Mouse (Mus musculus) limb, embryonic 10.5 days (tissue): ENCODE measurements around the gene Dync1i2. TPM values are rescaled to one million over a fixed set of nuclear protein-coding genes. Genes with fewer than 3 reads are reported as not detected.

Experiments
- DNase-seq: peaks from one replicate; pipeline ENCODE4 v3.0.0-alpha.2; 2017; ENCODE audit warnings: low spot score
- H3K27ac ChIP-seq: fragments of 300-500 bp; sonication (generic); 2 replicates; pipeline ENCODE4 v1.5.1; 2016; ENCODE audit warnings: mild to moderate bottlenecking
- H3K27me3 ChIP-seq: fragments of 300-500 bp; sonication (generic); 2 replicates; pipeline ENCODE4 v1.6.1; 2016; ENCODE audit warnings: low read depth, mild to moderate bottlenecking; ENCODE audit not compliant: poor library complexity, severe bottlenecking
- H3K36me3 ChIP-seq: fragments of 300-500 bp; sonication (generic); 2 replicates; pipeline ENCODE4 v1.6.1; 2016; ENCODE audit warnings: mild to moderate bottlenecking, moderate library complexity
- H3K4me1 ChIP-seq: fragments of 300-500 bp; sonication (generic); 2 replicates; pipeline ENCODE4 v1.6.1; 2016
- H3K4me3 ChIP-seq: fragments of 300-500 bp; sonication (generic); 2 replicates; pipeline ENCODE4 v1.5.1; 2016; ENCODE audit warnings: mild to moderate bottlenecking, moderate library complexity
- H3K9me3 ChIP-seq: fragments of 300-500 bp; sonication (generic); replicated peaks from 2 replicates; pipeline ENCODE4 v1.6.1; 2016; ENCODE audit warnings: mild to moderate bottlenecking
- WGBS: fragments of 180-500 bp; shearing (Covaris S2); methylation state at CpG from one replicate; pipeline ENCODE4 v1.1.7; 2016; 5-methylcytosine and 5-hydroxymethylcytosine counted together
- polyA plus RNA-seq: library from polyadenylated mRNA; unstranded; fragments of >200 nt; fragmentation: Nextera tagmentation; extraction: Ambion mirVana; gene quantifications from 2 replicates; pipeline ENCODE4 v1.2.1, GENCODE M21; 2016

Dync1i2 gene
- polyA plus RNA-seq, 1 experiment from 2014 or later, result 95.3 TPM

GRCm38 (mm10) chr2:71191391-71192194 lies 19.9 kb upstream of the Dync1i2 start:
- Histone ChIP-seq H3K36me3 (no peaks in the 10 kb centered on the region), H3K27me3 (peaks cover 38% of the 10 kb centered on the region; the same call in 1 of the 2 replicates), H3K4me3 (no peak overlapping the region; the same call in 1 of the 2 replicates), H3K9me3 (no peaks in the 10 kb centered on the region), H3K4me1 (peaks cover 10% of the 10 kb centered on the region), H3K27ac (no peak overlapping the region)
- 37% methylated on average over 16 of the region's 16 CpGs for WGBS
- DNase-seq, result no peak

GRCm38 (mm10) chr2:71192195-71192807 lies 19.2 kb upstream of the Dync1i2 start:
- Histone ChIP-seq H3K27me3 (peaks cover 38% of the 10 kb centered on the region; the same call in 1 of the 2 replicates), H3K36me3 (no peaks in the 10 kb centered on the region), H3K27ac (no peak overlapping the region), H3K4me3 (no peak overlapping the region; the same call in 1 of the 2 replicates), H3K9me3 (no peaks in the 10 kb centered on the region), H3K4me1 (peaks cover 10% of the 10 kb centered on the region)
- WGBS, result 56% methylated on average over 17 of the region's 17 CpGs
- DNase-seq, result no peak

- Histone ChIP-seq H3K9me3 (no peaks in the 10 kb centered on the region), H3K36me3 (no peaks in the 10 kb centered on the region), H3K4me1 (peaks cover 10% of the 10 kb centered on the region), H3K27ac (no peak overlapping the region), H3K4me3 (no peak overlapping the region), H3K27me3 (peaks cover 34% of the 10 kb centered on the region; the same call in 1 of the 2 replicates)
- 87% methylated on average over 10 of the region's 10 CpGs for WGBS
- no peak for DNase-seq
Observed at GRCm38 (mm10) chr2:71194137-71194960, 17.2 kb upstream of the Dync1i2 start.

- no peak overlapping the region for H3K27ac ChIP-seq
- 86% methylated on average over 4 of the region's 4 CpGs for WGBS
- DNase-seq, result no peak
Observed at GRCm38 (mm10) chr2:71196947-71197346, 14.6 kb upstream of the Dync1i2 start.

GRCm38 (mm10) chr2:71198907-71199306 lies 12.6 kb upstream of the Dync1i2 start:
- DNase-seq, result no peak
- H3K36me3 ChIP-seq, result no peaks in the 10 kb centered on the region
- H3K27ac ChIP-seq, result no peak overlapping the region
- 54% methylated on average over 3 of the region's 3 CpGs for WGBS
- no peaks in the 10 kb centered on the region for H3K9me3 ChIP-seq
- no peak overlapping the region for H3K4me3 ChIP-seq
- no peaks in the 10 kb centered on the region for H3K27me3 ChIP-seq
- H3K4me1 ChIP-seq, result no peaks in the 10 kb centered on the region

More at GRCm38 (mm10) chr2:71196947-71197346, 14.6 kb upstream of the Dync1i2 start:
- peaks cover 17% of the 10 kb centered on the region; the same call in 1 of the 2 replicates for H3K27me3 ChIP-seq
- H3K9me3 ChIP-seq, result no peaks in the 10 kb centered on the region
- no peak overlapping the region for H3K4me3 ChIP-seq
- no peaks in the 10 kb centered on the region for H3K36me3 ChIP-seq
- H3K4me1 ChIP-seq, result peaks cover 5% of the 10 kb centered on the region

GRCm38 (mm10) chr2:71200485-71200884 lies 11.0 kb upstream of the Dync1i2 start:
- Histone ChIP-seq H3K27me3 (no peaks in the 10 kb centered on the region), H3K4me1 (no peaks in the 10 kb centered on the region), H3K9me3 (no peaks in the 10 kb centered on the region), H3K4me3 (no peak overlapping the region), H3K27ac (no peak overlapping the region), H3K36me3 (no peaks in the 10 kb centered on the region)
- no peak for DNase-seq
- WGBS, result 63% methylated on average over 4 of the region's 4 CpGs

- H3K4me3 ChIP-seq, result no peak overlapping the region
- WGBS, result 86% methylated on average over 2 of the region's 2 CpGs
- DNase-seq, result no peak
- H3K36me3 ChIP-seq, result no peaks in the 10 kb centered on the region
- H3K4me1 ChIP-seq, result no peaks in the 10 kb centered on the region
- H3K27ac ChIP-seq, result no peak overlapping the region
- H3K9me3 ChIP-seq, result no peaks in the 10 kb centered on the region
- no peaks in the 10 kb centered on the region for H3K27me3 ChIP-seq
Observed at GRCm38 (mm10) chr2:71201886-71202285, 9.6 kb upstream of the Dync1i2 start.

- Histone ChIP-seq H3K27me3 (no peaks in the 10 kb centered on the region), H3K36me3 (no peaks in the 10 kb centered on the region), H3K9me3 (no peaks in the 10 kb centered on the region), H3K4me3 (no peak overlapping the region), H3K27ac (no peak overlapping the region), H3K4me1 (no peaks in the 10 kb centered on the region)
- DNase-seq, result no peak
- WGBS, result 82% methylated on average over 16 of the region's 16 CpGs
Observed at GRCm38 (mm10) chr2:71203819-71204432, 7.6 kb upstream of the Dync1i2 start.

- WGBS, result 80% methylated on average over 5 of the region's 5 CpGs
- no peak overlapping the region for H3K4me3 ChIP-seq
- no peak for DNase-seq
- no peaks in the 10 kb centered on the region for H3K9me3 ChIP-seq
- H3K4me1 ChIP-seq, result peaks cover 7% of the 10 kb centered on the region; the same call in 1 of the 2 replicates
- no peaks in the 10 kb centered on the region for H3K27me3 ChIP-seq
- H3K27ac ChIP-seq, result no peak overlapping the region
- H3K36me3 ChIP-seq, result peaks cover 4% of the 10 kb centered on the region
Observed at GRCm38 (mm10) chr2:71209041-71209755, 2.3 kb upstream of the Dync1i2 start.

- Histone ChIP-seq H3K4me3 (peak overlapping the region; percentile 99; the same call in 1 of the 2 replicates), H3K27me3 (no peaks in the 10 kb centered on the region)
- WGBS, result 94% methylated on average over 2 of the region's 2 CpGs
Observed at GRCm38 (mm10) chr2:71211096-71211495, 410 bp upstream of the Dync1i2 start.

GRCm38 (mm10) chr2:71212360-71212726 lies 837 bp downstream of the Dync1i2 start:
- H3K9me3 ChIP-seq, result no peaks in the 10 kb centered on the region
- H3K36me3 ChIP-seq, result peaks cover 33% of the 10 kb centered on the region
- H3K4me1 ChIP-seq, result peaks cover 14% of the 10 kb centered on the region
- H3K27ac ChIP-seq, result peak overlapping the region; percentile 93
- peak overlapping the region; percentile 99 for H3K4me3 ChIP-seq
- 4% methylated on average over 6 of the region's 6 CpGs for WGBS
- no peaks in the 10 kb centered on the region for H3K27me3 ChIP-seq
- no peak for DNase-seq

More at GRCm38 (mm10) chr2:71211096-71211495, 410 bp upstream of the Dync1i2 start:
- peaks cover 23% of the 10 kb centered on the region for H3K36me3 ChIP-seq
- DNase-seq, result no peak
- H3K27ac ChIP-seq, result peak overlapping the region; percentile 93; the same call in 1 of the 2 replicates
- H3K4me1 ChIP-seq, result peaks cover 7% of the 10 kb centered on the region; the same call in 1 of the 2 replicates
- no peaks in the 10 kb centered on the region for H3K9me3 ChIP-seq

GRCm38 (mm10) chr2:71221020-71221419 lies 9.5 kb downstream of the Dync1i2 start:
- peaks cover 86% of the 10 kb centered on the region for H3K36me3 ChIP-seq
- H3K27me3 ChIP-seq, result no peaks in the 10 kb centered on the region
- no peak for DNase-seq
- no peaks in the 10 kb centered on the region for H3K9me3 ChIP-seq
- peaks cover 7% of the 10 kb centered on the region; the same call in 1 of the 2 replicates for H3K4me1 ChIP-seq
- H3K4me3 ChIP-seq, result no peak overlapping the region
- no peak overlapping the region for H3K27ac ChIP-seq
- 91% methylated on average over 1 of the region's 1 CpGs for WGBS
